Mouse (Mus musculus): ENCODE measurements at regions not wholly inside any gene's neighbourhood (a gene's known extent, or its start where the extent isn't known, plus 50 kb on each side); places are given as distances from the start of the nearest gene placed in this dataset.

- no peak for TF ChIP-seq CTCF (IDR thresholded peaks at IDR 0.05; ENCODE audit: borderline replicate concordance, extremely low read depth, insufficient read depth, insufficient read length)
- TF ChIP-seq POLR2A (IDR thresholded peaks at IDR 0.05; ENCODE audit: borderline replicate concordance, extremely low read depth, insufficient read depth, insufficient read length, poor library complexity, severe bottlenecking) = no peak
Measured at GRCm38 (mm10) chr9:74747886-74748285, 113.8 kb upstream of the Onecut1 start.

All from brain, embryonic 14.5 days (tissue).